In the genomic region with DNA sequence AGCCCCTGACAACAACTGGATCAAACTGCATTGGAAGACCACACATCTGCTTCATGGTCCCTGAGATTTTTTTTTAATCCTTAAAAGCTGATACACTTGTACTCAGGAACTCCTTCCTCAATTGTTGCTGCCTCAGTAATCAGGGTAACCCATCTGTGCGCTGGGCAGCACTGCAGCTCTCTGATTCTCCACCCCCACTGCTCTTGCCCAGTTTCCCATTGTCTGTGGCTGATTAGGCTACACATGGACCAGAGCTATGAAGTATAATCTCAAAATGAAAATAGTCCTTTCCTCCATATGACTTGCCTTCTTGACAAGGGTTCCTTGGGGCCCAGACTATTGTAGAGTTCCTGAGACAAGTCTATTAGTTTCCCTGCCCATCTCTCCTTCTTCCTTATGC, we compare ENCODE assay signal across 23 mouse cellular contexts.
"Had no signal": no experiment of that assay in that cellular context is flagged by ENCODE, and none has a peak within 500 bp of the region (broad histone marks: within the 10 kb centered on the region; RNA-seq: fewer than 3 reads in every experiment).

No protein-coding gene starts in this region.

- H3K36me3 ChIP-seq: limb, embryonic 10.5 days; limb, embryonic 13.5 days; liver, embryonic 15.5 days; midbrain, embryonic 10.5 days; midbrain, embryonic 13.5 days; neural tube, embryonic 13.5 days had no signal

- H3K27ac ChIP-seq: kidney, postnatal 0 days; layer of hippocampus, adult 2 months; limb, embryonic 10.5 days; limb, embryonic 13.5 days; liver, embryonic 15.5 days; midbrain, embryonic 10.5 days; midbrain, embryonic 13.5 days; neural tube, embryonic 13.5 days had no signal

- H3K4me1 ChIP-seq: limb, embryonic 10.5 days; liver, embryonic 15.5 days; midbrain, embryonic 10.5 days; midbrain, embryonic 13.5 days; neural tube, embryonic 13.5 days had no signal

- H3K9me3 ChIP-seq: limb, embryonic 10.5 days; limb, embryonic 13.5 days; liver, embryonic 15.5 days; midbrain, embryonic 13.5 days; neural tube, embryonic 13.5 days had no signal

- DNase-seq: kidney, adult 2 months; kidney, postnatal 25 days; layer of hippocampus, adult 9-11 months; liver; lung, adult 2 months; lung, postnatal 14 days; lung, postnatal 4 days; retina, postnatal 1 day; right cerebral cortex, postnatal 25 days; thymus, adult 2 months; thymus, postnatal 14 days; thymus, postnatal 4 days had no signal

- ATAC-seq: intestine, postnatal 0 days; midbrain, embryonic 13.5 days; midbrain, embryonic 16.5 days had no signal

- H3K9ac ChIP-seq: limb, embryonic 13.5 days; liver, embryonic 15.5 days; midbrain, embryonic 13.5 days; neural tube, embryonic 13.5 days had no signal

- H3K4me3 ChIP-seq: layer of hippocampus, adult 2 months; limb, embryonic 10.5 days; limb, embryonic 13.5 days; liver, embryonic 15.5 days; midbrain, embryonic 10.5 days; midbrain, embryonic 13.5 days; myocyte; neural tube, embryonic 13.5 days had no signal

- H3K27me3 ChIP-seq: limb, embryonic 13.5 days; liver, embryonic 15.5 days; midbrain, embryonic 13.5 days; neural tube, embryonic 13.5 days had no signal

- H3K4me2 ChIP-seq: limb, embryonic 13.5 days; liver, embryonic 15.5 days; midbrain, embryonic 13.5 days; neural tube, embryonic 13.5 days had no signal
